Mouse (Mus musculus) embryonic stem cell, embryonic (primary cell): ENCODE results near the gene Lyz2.
"Not testable (repeated sequence)": the region's sequence is repeated elsewhere in the genome, so short reads cannot be mapped to it uniquely, and the experiment has no call there.

Experiments
- CTCF ChIA-PET, 4 experiments: fragments of 300-600 bp in 2 of 4; fragments of 350-600 bp in 2 of 4; sonication (Branson Sonifier 250); formaldehyde crosslinking; loops; one replicate each; lab custom pipeline; 2022; ENCODE audit warnings: inconsistent platforms in 2 of 4; lab: Charles Lee
- POLR2A ChIA-PET, 4 experiments: fragments of 300-600 bp in 2 of 4; fragments of 350-600 bp in 2 of 4; sonication (Branson Sonifier 250); formaldehyde crosslinking; loops; one replicate each; lab custom pipeline; 2022; ENCODE audit warnings: antibody characterized with exemption in 4 of 4, inconsistent platforms in 1 of 4; lab: Charles Lee

Lyz2 gene

DNA sequence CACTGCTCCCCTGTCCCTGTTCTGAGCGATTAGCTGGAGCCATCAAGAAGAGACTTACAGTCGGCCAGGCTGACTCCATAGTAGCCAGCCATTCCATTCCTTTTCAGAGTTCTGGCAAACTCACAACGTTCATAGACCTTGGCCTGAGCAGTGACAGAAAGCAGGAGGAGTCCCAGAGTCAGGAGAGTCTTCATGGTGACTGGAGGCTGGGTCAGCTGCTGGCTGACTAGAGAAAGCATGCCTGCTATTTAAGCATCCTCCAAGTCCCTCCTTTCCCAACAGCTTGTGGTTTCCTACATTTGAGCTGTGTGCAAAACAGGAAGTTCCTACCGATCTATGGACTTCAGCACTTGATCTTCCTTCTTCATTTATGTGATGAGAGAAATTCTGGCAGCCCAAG is at the start of gene Lyz2:
Gene Lyz2 (minus strand): TSS at position 273 of the 400 bp plus-strand sequence.
- ChIA-PET CTCF (no interaction called here), POLR2A (no interaction called here)

DNA sequence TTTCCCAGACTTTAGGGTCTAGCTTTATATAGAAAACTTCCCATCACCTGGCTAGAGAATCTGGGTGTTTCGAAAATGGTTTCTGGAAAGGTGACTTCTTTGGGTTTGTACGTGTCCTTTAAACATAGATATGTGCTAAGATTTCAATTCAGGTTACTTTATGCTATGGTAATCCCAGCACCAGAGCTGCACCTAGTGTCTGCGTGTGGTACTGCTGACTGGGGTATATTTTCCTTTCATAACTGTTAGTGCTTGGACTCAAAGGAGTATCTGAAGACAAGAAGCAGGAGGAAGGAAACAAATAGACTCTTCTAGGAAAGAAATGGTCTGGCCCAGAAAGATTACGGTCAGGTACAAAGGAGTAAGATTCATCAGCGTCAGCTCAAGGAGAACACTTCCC is 48.4 kb upstream of the Lyz2 start:
- POLR2A ChIA-PET = interaction anchor here in 2 of 4 experiments (1.4 to 1.5 kb wide), 3 partner anchors 81 to 108 kb away, joined by 3 read pairs; partner anchors contain the start of gene Yeats4 (in 1 of the 2)
- CTCF ChIA-PET = interaction anchor here in 3 of 4 experiments (0.6 to 0.8 kb wide), 3 partner anchors 10 to 86 kb away, joined by 3 to 8 read pairs (median 4); no protein-coding TSS in a partner anchor

DNA sequence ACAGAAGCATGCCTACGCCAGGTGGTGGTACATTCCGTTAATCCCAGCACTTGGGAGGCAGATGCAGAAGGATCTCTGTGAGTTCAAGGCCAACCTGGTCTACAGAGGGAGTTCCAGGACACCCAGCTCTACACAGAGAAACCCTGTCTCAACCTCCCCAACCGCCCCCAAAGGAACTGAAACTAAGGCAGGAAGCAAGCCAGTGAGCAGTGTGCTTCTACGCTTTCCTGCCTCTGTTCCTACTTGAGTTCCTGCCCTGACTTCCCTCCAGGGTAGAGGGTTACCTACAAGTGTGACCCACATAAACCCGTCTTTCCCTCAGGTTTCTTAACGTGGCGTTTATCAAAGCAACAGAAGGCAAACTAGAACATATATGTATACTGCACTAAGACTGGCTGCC is 41.7 kb upstream of the Lyz2 start:
- POLR2A ChIA-PET = no interaction called here
- CTCF ChIA-PET = no interaction called here

DNA sequence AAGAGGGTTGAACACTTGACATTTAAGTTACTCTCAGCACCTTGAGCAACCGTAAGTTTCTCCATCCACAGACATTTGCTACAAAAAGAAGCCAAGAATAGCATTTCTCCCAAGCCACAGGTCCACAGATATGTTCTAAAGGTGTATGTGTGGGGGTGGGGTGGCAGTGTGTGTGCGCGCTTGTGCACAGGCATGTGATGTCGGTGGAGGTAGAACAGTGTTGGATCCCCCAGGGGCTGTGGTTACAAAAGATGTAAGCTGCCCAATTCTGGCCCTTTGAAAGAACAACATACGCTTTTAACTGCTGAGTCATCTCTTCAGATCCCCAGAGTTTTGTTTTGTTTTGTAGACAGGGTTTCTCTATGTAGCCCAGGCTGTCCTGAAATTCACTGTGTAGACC is 40.5 kb upstream of the Lyz2 start:
- ChIA-PET POLR2A (interaction anchor here in 1 of 4 experiments (0.5 kb wide), 1 partner anchor 8 kb away, joined by 6 read pairs; no protein-coding TSS in a partner anchor), CTCF (interaction anchor here in 2 of 4 experiments (0.5 to 0.8 kb wide), 2 partner anchors 112 to 520 kb away, joined by 3 read pairs; no protein-coding TSS in a partner anchor)

DNA sequence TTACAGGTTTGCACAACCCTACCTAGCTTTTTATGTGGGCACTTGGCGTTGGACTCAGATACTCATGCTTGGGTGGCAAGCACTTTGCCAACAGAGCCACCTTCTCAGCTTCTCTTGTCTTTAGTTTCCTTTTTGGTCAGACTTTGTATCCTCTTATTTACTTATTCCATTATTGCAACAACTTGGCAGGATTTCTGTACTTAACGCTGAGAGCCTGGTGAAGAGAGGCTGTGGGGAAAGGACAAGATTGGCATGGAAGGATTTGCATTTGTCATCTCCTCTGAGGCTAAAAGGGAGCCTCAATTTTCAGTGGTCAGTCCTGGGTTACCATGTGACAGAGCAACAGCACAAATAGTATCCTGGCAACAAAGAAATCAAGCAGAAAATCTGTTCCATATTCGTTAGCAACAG is 38.5 kb upstream of the Lyz2 start:
- POLR2A ChIA-PET = interaction anchor here in 1 of 4 experiments (0.8 kb wide), 1 partner anchor 96 kb away, joined by 3 read pairs; the partner anchor contains the start of gene Yeats4
- CTCF ChIA-PET = interaction anchor here in 1 of 4 experiments (0.6 kb wide), 1 partner anchor 40 kb away, joined by 4 read pairs; no protein-coding TSS in a partner anchor

DNA sequence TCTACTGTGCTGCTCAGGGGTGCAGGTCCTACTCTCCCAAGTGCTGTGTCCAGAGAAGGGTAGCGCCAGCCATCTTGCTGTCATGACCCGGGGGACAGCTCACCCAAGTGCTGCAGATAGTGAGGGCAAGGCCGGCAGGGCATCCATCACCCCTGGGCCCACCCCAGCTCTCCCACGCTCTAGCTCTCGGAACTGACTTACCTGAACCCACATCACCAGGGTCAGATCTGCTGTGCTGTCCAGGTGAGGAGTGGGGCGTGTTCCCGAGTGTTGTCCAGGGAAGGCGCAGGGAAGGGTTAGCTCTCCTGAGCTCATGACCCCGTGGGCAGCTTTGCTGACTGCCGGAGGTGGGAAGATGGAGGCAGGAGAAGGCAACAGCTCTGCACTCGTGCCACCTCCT is 34.3 kb upstream of the Lyz2 start:
- CTCF ChIA-PET = interaction anchor here in 3 of 4 experiments (0.6 to 1.1 kb wide), 3 partner anchors 21 to 119 kb away, joined by 3 to 4 read pairs (median 4); no protein-coding TSS in a partner anchor
- POLR2A ChIA-PET = interaction anchor here in 3 of 4 experiments (0.5 to 1.3 kb wide), 4 partner anchors 25 to 1144 kb away, joined by 3 to 4 read pairs (median 3); no protein-coding TSS in a partner anchor

DNA sequence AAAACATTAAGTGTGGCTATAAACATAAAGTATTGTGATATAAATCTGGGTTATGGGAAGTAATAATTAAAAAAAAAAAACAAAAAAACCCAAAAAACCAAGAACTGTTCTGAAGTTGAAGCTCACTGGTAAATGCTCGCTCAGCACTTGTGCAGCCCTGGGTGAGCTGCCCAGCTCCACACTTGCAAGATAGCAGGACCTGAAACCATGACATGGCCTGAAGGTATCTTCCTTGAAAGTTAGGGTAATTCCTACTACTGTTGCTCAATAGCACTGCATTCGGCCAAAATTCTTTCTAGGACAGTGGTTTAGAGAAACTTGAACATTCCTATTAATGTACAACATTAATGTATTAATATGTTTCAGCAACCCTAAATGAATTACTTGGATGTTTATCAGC is 31.0 kb upstream of the Lyz2 start:
- CTCF ChIA-PET = interaction anchor here in 1 of 4 experiments (0.6 kb wide), 1 partner anchor 90 kb away, joined by 3 read pairs; no protein-coding TSS in a partner anchor
- POLR2A ChIA-PET = no interaction called here

DNA sequence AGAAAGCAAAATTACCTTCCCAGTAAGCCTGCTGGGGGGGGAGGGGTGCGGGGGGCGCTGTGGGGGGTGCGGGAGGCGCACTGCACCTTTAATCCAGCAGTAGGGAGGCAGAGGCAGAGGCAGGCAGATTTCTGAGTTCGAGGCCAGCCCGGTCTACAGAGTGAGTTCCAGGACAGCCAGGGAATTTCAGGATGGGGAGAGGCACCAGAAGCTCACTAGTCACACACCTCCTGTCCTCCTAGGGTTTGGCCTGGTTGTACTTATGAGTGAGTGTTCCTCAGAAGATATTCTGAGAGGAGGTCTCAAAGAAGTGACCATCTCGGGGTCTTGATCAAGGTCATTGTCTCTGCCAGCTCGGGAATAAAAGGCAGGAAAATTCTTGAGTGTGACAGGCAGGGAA is 30.0 kb upstream of the Lyz2 start:
- ChIA-PET POLR2A (interaction anchor here in 1 of 4 experiments (1.4 kb wide), 1 partner anchor 99 kb away, joined by 3 read pairs; no protein-coding TSS in a partner anchor), CTCF (no interaction called here)

DNA sequence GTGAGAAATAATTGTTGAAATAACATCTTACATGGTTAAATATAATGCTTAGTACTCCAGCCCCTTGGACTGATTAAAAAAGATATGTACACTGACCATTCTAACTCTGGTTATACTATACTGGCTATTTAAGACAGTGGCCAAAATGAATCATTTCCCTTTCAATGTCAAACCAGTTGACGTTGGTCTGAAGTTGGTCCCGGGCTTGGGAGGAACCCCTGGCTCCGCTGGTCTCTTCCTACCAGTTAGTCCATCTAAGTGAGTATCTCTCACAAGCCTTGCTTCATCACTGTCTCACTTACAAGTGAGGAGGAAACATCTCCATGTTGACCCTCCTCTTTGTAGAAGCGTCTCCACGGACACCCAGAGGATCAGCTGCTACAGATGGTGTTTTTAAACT is 22.2 kb upstream of the Lyz2 start:
- POLR2A ChIA-PET = interaction anchor here in 2 of 4 experiments (0.6 to 0.9 kb wide), 2 partner anchors 9 to 812 kb away, joined by 4 read pairs; no protein-coding TSS in a partner anchor
- CTCF ChIA-PET = no interaction called here

DNA sequence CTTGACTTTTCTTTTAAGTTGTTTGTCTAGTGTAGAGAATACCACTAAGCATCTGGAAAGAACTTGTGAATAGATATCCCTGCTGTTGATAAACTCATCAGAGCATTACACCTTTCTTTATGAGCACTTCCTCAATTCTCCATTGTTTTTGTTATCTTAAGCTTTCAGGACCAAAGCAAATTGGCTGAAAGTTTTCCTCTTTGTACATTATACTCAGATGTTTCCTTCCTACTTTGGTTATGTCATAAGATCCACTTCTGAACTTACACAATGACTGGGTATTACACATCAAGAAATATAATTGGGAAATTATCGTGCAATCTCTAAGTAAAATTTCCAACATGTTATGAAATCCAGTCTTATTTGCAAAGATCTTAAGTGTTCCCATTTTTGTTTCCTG is 19.6 kb upstream of the Lyz2 start:
- POLR2A ChIA-PET = no interaction called here
- CTCF ChIA-PET = no interaction called here

DNA sequence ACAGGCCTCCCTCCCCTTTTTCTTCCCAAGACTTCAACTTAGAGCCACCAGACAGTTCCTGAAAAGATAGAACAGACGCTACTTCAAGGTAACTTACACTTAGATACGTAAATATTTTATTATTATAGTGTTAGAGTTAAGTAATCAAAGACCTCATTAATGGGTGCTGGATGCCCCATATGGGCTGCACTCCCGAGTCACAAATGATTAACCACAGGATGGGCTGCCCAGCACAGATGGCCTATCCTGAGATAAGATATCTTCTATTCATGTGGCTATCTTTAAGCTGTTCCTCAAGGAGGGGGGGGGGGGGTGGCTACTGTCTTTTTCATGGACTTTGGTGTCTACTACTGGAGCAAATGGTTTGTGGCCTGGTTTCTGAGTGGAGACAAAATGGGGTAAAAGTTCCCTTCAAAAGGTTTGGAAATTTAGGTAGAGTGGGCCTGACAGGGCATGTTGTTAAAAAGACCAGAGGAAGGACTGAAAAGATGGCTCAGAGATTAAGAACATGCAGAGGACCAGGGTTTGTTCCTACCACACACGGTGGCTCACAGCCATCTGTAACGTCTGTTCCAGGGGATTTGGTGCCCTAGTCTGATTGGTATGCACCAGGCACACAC is 17.9 kb upstream of the Lyz2 start:
- CTCF ChIA-PET = no interaction called here

DNA sequence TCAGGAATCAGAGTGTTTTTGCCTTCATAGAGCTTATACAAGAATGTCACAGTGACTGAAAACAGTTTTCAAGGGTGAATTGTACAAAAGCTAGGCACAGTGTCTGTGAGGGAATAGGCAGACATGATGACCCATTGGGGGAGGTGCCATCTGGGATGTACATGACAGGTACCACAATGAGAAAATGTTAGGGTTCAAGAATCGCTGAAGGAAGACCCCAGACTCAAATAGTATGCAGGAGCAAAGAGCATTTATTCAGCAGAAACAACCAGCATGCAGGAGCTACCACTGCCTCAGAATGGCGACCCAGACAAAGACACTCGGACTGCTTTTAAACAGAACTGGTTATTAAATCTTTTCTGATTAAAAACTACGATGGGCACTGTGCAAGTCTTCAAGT is 17.0 kb upstream of the Lyz2 start:
- ChIA-PET POLR2A (no interaction called here), CTCF (interaction anchor here in 1 of 4 experiments (1.1 kb wide), 1 partner anchor 104 kb away, joined by 3 read pairs; no protein-coding TSS in a partner anchor)

More for the DNA sequence above, 17.9 kb upstream of the Lyz2 start:
- POLR2A ChIA-PET = interaction anchor here in 1 of 4 experiments (0.6 kb wide), 1 partner anchor 76 kb away, joined by 5 read pairs; no protein-coding TSS in a partner anchor

DNA sequence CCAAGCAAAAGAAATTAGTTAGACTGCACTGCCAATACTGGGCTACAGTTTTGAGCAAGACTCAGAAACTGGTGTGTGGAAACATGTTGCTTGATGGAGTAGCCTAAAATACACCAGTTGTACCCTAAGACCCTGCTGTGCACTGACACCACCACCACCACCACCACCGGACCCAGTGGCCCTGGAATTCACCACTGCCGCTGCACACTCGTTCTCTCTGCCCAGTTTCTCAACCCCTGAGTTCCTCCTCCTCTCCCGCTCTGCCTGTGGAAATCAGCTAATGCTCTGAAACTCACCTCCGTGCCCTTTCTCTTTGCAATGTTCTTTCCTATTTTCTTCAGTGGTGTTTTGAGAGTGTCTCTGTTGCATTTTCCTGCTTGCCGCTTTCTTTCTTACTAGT is 16.2 kb upstream of the Lyz2 start:
- POLR2A ChIA-PET = interaction anchor here in 1 of 4 experiments (0.6 kb wide), 1 partner anchor 128 kb away, joined by 3 read pairs; no protein-coding TSS in a partner anchor
- CTCF ChIA-PET = interaction anchor here in 1 of 4 experiments (1.1 kb wide), 1 partner anchor 105 kb away, joined by 3 read pairs; no protein-coding TSS in a partner anchor

DNA sequence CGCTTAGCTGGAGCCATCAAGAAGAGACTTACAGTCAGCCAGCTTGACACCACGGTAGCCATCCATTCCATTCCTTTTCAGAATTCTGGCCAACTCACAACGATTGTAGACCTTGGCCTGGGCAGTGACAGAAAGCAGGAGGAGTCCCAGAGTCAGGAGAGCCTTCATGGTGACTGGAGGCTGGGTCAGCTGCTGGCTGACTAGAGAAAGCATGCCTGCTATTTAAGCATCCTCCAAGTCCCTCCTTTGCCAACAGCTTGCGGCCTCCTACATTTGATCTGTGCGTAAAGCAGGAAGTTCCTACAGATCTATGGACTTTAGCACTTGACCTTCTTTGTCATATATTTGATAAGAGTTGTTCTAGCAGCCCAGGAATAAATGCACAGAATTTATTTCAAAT is 10.6 kb upstream of the Lyz2 start, which contains the start of gene Lyz1:
Gene Lyz1 (minus strand): TSS at position 198 of the 400 bp plus-strand sequence.
- POLR2A ChIA-PET = no interaction called here
- CTCF ChIA-PET = no interaction called here

DNA sequence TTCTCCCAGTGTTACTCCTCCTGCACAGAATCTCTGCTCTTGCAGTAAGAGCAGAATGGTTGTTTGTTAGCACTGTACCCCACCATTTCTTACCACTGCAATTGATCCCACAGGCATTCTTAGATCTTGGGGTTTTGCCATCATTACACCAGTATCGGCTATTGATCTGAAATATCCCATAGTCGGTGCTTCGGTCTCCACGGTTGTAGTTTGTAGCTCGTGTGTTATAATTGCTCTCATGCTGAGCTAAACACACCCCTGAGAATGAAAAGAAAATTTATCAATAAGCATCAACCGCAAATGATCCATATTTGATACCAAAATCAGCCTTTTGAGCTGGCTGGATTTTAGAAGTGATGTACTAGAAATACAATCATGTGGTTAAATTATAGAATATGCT is 8.8 kb upstream of the Lyz2 start:
- CTCF ChIA-PET, POLR2A ChIA-PET: not testable (repeated sequence)

DNA sequence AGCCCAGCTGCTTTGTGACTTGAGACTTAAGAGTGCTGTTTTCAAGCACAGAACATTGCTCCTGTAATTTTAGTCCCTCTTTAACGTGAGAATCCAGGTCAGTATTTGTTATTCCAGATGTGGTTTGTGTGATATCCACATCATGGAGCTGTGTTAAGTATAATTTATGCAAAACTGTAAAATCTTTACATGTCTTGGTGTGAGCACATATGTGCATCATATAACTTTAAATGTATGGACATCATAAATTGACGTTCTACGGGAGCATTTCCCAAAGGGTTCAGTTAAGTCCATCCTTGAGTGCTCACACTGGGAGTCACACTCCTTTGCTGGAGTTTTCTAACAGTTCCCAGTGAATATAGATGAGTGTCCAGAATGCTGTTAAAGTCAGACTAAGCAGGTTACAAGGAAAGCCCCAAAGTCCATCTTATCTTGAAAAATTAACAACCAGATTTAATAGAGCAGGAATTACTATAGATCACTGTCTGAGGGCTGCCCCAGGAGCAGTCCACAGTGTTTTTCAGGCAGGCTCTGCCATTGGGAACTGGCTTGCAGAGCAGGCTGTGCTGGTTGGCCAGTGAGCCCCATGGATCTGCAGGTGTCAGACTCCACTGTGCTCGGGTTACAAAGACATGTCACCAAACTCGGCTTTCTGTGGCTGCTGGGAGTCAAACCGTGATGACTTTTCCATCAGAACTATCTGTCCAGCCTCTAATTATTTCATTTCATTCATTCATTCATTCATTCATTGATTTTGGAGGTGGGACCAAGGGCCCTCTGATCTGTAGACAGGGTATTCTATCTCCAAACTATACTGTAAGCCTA is 8.1 kb upstream of the Lyz2 start:
- ChIA-PET CTCF (no interaction called here), POLR2A (no interaction called here)

DNA sequence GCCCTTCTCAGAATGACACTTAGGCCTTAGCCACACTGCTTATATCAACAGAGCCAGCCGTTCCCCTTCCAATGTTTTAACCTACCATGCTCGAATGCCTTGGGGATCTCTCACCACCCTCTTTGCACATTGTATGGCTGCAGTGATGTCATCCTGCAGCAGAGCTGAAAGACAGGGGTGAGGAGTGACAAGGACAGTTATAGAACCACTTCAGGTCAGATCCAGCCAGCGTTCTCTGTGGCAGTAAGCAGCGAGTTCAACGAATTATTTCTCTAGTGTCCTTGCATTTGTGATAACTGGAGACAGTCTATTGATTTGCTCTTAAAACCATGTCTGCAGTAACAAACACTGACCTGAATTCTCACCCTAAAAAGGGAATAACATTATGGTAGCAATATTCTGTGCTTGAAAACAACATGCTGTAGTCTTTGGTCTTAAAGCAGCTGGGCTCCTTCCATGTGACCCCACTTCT is 6.9 kb upstream of the Lyz2 start:
- CTCF ChIA-PET, POLR2A ChIA-PET: not testable (repeated sequence)

DNA sequence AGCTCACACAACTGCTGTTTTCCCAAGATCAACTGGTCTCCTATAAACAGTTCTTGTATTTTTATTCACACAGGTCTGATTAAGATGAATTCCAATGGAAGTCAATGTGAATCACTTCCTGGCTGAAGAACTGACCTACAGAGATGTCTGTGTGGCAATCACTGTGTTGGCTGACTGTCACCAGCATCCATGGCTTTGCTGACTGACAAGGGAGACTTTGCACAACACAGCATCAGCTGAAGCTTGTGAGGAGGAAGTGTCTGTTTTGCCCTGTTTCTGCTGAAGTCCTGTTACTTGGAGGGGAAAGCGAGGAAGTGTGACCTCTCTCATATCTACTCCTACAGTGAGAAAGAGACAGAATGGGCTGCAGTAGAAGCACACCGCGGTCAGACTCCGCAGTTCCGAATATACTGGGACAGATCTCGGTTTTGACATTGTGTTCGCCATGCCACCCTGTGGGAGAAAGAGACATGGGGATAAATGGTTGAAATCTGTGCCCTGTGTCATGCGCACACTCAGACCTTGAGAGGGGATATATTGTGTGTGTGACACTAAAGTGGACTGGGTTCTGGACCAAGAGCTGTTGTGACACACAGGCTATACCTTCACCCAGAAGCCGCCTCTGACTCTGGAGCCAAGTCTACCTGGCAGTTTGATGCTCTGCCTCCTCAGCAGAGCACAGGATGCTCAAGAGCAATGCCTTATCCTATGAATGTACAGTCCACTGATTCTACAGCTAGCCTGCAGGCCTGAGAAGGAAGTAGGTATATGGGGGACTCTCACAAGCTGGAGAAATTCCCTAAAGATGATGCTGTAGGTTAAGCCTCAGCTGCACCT is 6.3 kb upstream of the Lyz2 start:
- CTCF ChIA-PET = no interaction called here
- POLR2A ChIA-PET = no interaction called here
